Mouse (Mus musculus): ENCODE results near the gene Kdm8.

- no peak for TF ChIP-seq POLR2A (IDR thresholded peaks at IDR 0.05; ENCODE audit: insufficient read length, low read depth)
- no peak for TF ChIP-seq POLR2AphosphoS2 (IDR thresholded peaks at IDR 0.05; ENCODE audit: insufficient read length, low read depth)
- TF ChIP-seq MYOD1 (IDR thresholded peaks at IDR 0.05; ENCODE audit: control insufficient read depth in 1 of 3, insufficient read length in 2 of 3, low read depth in 2 of 3), result no peak
- TF ChIP-seq MYOG (IDR thresholded peaks at IDR 0.05; ENCODE audit: control insufficient read depth in 1 of 3, insufficient read depth in 1 of 3, insufficient read length in 2 of 3, low read depth in 2 of 3), result no peak
- TF ChIP-seq CEBPB (IDR thresholded peaks at IDR 0.05; ENCODE audit: insufficient read depth, poor library complexity, severe bottlenecking), result no peak
- no peak for TF ChIP-seq USF1 (IDR thresholded peaks at IDR 0.05; ENCODE audit: low read depth)
- no peak for TF ChIP-seq TCF12 (IDR thresholded peaks at IDR 0.05; ENCODE audit: insufficient read depth, poor library complexity, severe bottlenecking)
Observed at GRCm38 (mm10) chr7:125427492-125428090, 16.9 kb upstream of the Kdm8 start.
